Mouse (Mus musculus): Measurements from ENCODE around the gene Glt28d2.

Gene Glt28d2

DNA sequence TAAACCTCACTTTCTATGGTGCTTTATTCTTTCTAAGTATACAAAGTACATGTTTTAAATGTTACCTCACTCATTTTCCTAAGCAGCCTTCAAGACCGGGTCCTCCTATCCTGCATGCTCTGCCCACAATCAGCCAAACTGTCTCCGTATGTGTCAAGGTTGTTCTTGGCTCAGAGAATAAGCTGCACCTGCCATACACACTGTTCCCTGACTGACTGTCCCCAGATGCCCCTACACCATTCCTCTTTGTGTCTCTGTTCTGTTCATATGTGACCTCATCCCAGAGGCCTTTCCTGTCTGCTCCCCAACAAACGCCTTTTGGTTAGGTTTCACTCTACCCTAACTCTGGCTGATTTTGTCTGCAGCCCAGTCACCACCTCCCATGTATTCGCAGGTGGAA lies 60.0 kb downstream of the Glt28d2 start:
- DNase-seq (ENCODE audit: low spot score): no peak

DNA sequence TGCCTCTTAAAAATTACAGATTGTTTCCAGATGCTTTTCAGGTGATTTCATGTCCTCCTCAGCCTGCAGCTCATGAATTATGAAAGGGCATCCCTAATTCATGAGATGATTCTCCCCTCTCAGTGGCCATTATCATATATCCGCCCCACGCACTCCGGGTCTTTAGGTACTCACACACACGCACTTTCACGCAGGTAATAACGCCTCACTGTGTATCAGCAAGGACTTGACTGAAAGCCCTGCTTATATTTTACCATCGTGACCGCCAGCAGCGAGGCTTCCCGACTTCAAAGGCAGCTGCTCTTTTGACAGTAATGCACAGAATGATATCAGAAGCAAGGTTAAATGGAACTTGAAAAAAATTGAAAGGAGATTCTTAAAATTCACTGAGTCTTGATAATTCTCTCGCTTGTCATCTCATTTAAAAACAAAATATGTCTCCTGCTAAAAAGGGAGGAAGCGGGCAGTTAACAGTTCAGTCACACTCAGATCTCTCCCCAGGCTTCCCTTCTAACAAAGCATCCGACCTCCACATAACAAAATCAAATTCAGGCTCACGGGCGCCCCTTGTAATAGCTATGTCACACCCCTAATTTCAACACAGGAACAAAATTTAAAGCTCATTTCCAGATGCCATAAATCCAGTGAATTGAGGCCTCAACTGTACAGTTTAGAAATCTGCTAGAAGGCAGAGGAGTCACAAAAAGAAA lies 66.3 kb downstream of the Glt28d2 start:
- DNase-seq (ENCODE audit: low spot score): no peak
